Mouse (Mus musculus): ENCODE measurements at regions not wholly inside any gene's neighbourhood (a gene's known extent, or its start where the extent isn't known, plus 50 kb on each side); places are given as distances from the start of the nearest gene placed in this dataset.

DNA sequence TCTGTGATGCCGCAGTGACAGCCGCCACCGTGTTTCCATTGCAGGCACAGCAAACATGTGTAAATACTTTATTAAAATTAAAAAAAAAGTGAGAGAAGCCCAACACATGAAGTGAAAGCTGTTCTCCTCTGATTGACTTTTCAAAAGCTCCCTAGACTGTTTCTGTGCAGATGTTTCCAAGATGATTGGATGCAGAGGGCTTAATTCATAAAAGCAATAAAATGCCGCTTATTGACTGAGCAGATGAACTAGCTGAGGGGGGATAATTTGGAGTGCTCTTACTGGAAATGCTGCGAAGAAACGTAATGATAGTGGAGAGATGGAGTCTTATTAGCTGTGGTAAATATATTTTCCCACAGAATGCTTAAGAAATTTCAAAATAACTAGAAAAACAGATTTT lies 170.4 kb downstream of the Rnf144a start:
- DNase-seq (ENCODE audit: low spot score): no peak

GRCm38 (mm10) chr12:26227557-26228020 lies 187.5 kb downstream of the Rnf144a start:
- no peak for DNase-seq (ENCODE audit: low spot score)

DNA sequence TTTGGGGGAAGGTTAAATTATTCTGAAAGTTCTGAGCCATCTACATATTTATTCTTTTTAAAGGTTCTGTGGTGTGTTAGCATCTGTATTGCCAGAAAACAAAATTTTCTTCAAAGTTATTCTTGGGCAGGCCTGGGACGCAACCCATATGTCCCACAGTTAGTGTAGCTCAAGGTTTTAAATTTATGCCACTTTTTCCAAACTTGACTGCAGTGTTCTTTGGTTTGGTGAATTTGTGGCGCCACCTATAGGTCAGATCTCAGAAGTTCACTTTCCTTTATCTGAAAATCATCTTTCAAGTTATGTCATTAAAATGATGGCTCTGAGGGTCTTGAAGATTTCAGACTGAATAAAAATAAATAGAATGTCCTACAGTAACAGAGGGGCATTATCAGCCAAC lies 188.7 kb downstream of the Rnf144a start:
- peak; percentile 21 for DNase-seq (ENCODE audit: low spot score)

GRCm38 (mm10) chr12:26212447-26212846 lies 202.6 kb downstream of the Rnf144a start:
- DNase-seq (ENCODE audit: low spot score): no peak

GRCm38 (mm10) chr12:26211423-26211822 lies 203.6 kb downstream of the Rnf144a start:
- no peak for DNase-seq (ENCODE audit: low spot score)

DNA sequence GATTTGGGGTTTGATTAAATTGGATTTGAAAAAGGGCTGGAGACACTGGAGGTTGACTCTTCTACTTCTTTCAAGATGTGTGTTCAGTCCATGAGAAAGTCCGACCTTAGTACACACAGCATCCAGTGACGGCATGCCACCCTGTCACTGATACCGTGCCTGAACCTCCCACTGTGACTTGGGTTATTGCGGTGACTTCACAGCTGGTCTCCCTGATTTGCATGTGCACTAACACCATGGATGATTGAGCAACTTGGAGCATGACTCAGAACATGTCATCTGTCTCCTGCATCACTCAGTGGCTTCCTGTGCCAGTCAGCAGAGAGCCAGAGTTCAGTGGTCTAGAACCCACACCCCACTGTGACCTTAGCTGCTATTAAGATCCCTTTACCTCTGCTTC lies 208.3 kb downstream of the Rnf144a start:
- no peak for DNase-seq (ENCODE audit: low spot score)

DNA sequence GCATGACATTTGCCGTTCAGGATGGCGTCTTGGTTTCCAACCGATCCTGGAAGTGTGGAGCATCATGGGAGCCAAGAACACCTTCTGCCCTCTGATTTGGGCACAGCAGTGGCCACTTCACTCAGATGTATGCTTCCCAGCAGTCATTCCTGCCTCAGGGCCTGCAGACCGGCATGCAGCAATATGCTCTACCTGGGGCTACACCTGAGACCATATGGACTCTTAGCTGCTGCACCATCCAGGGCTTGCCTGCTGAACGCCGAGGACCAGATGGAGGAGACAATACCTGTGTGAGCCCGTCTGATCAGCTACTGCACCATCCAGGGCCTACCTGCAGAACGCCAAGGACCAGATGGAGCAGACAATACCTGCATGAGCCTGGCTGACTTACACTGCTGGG lies 209.0 kb downstream of the Rnf144a start:
- DNase-seq (ENCODE audit: low spot score): no peak

DNA sequence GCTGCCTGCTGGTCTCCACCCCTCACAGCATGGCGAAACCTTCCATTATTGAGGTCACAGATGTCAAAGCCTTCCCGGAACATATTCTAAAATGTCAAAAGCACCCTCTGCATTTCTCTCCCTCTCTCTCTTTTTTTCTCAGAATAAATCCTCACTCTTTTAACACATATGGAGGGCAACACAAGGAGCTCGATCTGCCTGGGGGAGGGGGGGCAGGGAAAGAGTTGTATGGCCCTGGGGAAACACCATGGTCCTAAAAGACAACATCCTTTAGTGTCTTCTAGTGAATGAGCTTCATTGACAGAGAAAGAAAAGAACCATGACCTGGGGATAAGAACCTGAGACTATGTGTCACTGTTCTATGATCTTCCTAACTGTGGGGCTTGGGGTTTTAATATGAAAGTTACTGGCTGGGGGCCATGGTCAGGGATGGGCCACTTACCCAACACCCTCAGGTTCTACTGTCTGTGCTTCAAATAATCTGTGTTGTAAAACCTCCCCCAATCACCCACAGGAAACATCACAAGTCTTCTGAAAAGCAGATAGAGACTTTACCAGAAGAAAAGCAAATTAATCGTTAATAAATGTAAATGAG lies 223.0 kb downstream of the Rnf144a start:
- DNase-seq (ENCODE audit: low spot score): no peak

GRCm38 (mm10) chr12:26191268-26191981 lies 223.6 kb downstream of the Rnf144a start:
- DNase-seq (ENCODE audit: low spot score): peak; percentile 13

DNA sequence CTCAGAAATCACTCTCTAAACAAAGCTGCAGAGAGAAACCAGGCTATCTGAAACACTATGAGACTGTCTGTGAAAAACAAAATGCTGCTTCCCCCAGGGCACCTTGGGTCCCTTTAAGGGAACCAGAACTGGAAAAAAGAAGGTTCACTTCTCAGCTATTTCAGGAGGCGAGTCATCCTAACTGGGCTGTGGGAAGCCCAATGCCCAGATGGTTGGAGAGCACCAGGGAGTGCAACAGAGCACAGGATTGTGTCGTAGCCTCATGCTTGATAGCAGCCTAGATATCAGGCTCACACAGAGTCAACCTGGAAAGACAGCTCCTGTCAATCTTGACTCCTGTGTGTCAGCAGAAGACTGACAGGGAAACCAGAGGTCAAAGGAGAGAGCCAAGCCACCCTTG lies 226.1 kb downstream of the Rnf144a start:
- DNase-seq (ENCODE audit: low spot score): no peak

DNA sequence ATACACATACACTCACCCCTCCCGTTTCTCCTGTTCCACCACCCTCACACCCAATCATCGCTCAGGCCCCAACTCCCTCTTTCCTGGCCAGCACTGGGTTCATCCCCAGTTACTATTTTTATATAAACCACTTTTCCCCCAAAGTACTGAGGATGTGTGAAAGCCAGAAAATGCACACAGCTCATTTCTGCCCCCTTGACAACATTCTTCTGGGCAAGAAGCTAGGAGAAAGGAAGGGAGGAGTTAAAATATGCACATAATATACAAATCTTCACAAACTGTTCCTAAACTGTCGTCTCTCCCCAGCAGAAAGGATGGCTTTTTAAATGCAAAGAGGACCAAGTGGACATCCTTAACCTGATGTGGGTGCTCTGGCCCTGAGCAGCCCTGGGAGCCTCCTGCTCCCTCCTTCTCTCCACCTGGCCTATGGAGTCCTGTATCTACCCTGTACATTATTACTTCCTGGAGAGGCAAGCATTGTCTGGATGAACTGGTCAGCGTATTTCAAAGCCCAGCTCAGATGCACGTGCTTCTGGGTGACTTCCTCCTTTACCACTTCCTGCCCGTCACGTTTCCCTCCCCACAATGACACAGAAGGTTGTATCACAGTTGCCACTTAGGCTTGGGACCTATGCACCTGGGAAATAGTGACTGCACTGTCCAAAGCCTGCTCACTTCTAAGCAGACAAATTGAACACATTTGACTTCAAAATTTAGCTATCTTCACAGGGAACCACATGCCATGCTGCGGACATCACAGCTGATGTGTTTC lies 227.8 kb downstream of the Rnf144a start:
- DNase-seq (ENCODE audit: low spot score): no peak

DNA sequence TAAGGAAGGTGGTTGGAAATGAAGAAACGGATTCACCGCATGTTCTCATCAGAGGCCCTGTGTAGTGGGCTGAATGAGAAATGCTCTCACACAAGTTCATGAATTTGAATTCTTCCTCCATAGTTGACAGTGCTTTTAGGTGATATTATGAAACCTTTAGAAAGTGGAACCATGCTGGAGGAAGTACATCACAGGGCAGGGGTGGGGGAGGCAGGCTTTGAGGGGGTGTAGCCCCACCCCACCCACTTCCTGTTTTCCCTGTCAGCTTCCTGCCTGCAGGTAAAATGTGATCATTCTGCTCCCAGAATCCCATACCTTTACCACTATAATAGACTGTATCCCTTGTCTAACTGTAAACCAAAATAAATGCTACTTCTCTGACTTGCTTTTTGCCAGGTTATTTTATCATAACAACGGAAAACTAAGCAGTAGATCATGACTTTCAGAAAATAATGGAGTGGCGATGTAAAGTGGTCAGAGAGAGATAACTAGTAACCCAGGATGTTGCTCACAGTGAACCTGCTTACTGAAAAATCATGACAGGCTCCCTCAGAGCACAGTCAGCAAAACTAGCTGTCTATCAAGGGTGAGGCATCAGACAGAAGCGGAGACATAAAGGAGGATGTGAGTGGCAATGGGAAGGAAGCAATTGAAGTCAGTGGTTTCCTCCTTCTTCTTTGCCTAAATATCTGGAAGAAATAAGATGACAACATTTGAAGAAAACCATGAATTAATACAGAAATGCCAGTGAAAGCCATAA lies 230.2 kb downstream of the Rnf144a start:
- DNase-seq (ENCODE audit: low spot score): no peak

- no peak for DNase-seq (ENCODE audit: low spot score)
These were observed 232.0 kb downstream of the Rnf144a start for GRCm38 (mm10) chr12:26183021-26183420.

- DNase-seq (ENCODE audit: low spot score): no peak
These were observed 234.2 kb downstream of the Rnf144a start for GRCm38 (mm10) chr12:26180846-26181245.

DNA sequence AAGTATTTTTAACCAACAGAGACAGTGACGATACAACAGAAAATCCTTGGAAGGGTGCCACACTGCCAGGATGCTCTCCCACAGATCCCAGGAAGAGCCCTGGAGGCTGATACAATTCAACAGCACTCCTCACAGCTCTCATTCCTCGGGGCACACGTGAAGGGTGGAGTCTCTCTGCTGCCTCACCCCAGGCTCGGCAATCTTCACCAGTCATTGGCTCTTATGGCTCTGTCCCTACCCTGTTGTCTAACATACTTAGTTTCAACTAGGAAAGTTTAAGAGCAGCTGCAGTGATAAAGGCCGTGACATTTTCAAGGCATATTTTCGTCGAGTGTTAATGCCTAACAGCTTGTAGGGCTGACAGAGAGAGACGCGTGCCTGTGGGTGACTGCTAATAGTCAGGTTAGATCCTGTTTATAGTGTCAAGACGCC lies 238.8 kb downstream of the Rnf144a start:
- DNase-seq (ENCODE audit: low spot score): no peak

GRCm38 (mm10) chr12:26163416-26163815 lies 251.6 kb downstream of the Rnf144a start:
- DNase-seq (ENCODE audit: low spot score): no peak

DNA sequence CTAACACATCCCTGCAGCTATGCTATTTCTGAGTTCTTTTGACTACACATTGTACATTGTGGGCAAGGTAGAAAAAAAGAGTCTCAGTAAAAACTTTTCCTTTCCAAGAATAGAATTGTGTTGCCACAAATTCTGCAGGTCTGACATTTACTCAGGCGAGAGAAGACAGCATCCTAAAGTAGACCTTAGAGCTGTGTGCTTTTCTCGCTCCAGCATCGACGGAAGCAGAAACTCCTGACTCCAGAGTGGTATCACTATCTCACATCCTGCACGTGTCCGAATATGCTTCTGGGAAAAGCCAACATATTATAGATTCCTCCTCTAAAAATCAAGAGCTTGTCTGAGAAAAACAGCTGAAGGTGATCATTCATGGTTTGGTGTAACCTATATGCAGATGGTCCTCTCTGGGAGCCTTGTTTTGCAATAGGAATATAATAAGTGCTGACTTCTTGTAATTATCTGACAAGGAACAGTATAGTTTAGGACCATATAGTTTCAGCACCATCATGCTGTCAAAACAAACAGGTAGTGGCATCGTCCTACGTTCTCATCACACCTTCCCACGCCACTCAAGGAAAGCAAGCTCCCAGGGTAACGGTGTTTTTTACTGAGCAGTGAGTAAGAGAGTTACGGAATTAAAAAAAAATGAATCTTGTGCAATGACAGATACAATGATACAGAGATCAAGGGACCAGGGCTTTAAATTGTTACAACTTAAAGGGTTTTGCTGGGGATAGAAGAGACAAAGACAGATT lies 254.0 kb downstream of the Rnf144a start:
- DNase-seq (ENCODE audit: low spot score): no peak

DNA sequence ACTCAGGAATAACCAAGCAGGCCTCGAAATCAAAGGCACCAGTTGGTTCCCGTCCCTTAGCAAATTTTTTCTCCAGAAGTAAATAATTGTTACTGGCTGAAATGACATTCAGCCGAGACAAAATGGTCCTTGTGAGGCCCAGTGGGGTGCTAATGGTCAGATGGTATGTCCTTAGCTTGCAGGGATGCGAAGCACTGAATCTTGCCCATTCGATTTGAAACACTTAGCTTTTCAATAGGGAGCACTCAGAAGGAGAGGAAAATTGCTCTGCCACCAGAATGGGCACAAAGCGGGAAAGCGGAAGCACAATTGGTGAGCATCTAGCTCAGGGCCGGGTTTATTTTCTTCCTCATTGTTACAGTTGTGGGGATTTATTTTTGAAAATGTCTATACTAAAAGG lies 262.1 kb downstream of the Rnf144a start:
- no peak for DNase-seq (ENCODE audit: low spot score)

DNA sequence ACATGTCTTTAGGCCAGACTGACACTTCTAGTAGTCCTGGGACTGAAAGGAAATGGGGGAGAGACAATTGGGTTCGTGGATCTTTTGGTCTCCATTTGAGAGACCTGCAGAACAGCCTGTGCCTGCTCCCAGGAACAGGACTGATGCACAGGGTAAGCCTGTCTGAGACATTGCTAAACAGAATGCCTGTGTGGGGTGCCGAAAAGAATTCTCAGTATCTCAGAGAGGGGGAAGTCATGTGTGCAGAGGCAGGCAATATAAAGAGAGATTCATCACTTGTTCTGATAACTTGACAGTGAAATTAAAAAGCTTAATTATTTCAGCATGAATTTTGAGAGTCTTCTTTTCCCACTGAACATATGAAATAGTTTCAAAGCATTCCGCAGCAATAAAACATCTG lies 268.7 kb downstream of the Rnf144a start:
- no peak for DNase-seq (ENCODE audit: low spot score)

DNA sequence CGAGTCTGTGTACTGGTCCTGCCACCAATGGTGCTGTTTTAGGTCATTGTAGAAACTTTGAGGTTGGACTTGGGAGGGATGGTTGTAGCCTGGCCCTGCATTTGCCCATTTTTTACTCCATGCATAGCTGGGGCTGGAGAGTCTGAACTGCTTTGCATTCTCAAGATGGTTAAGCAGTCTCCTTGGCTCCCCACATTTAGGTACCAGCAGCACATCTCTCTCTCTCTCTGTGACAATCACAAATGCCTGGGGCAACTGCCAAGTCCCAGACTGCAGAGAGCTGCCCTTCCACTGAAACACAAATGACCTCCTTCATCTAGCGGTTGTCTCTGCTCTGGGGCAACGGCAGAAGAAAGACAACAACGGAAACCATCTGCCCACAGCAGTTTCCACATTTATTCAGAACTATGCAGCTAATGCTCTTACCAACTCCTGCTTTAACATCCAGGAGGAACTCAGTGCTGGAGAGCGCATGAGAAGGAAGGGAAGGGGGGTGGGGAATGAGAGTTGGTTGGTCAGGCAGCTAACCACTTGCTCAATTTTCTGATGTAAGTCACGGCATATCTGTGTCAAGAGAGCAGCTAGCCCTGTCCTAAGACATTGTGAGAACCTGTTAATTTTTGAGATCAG lies 269.9 kb downstream of the Rnf144a start:
- no peak for DNase-seq (ENCODE audit: low spot score)

DNA sequence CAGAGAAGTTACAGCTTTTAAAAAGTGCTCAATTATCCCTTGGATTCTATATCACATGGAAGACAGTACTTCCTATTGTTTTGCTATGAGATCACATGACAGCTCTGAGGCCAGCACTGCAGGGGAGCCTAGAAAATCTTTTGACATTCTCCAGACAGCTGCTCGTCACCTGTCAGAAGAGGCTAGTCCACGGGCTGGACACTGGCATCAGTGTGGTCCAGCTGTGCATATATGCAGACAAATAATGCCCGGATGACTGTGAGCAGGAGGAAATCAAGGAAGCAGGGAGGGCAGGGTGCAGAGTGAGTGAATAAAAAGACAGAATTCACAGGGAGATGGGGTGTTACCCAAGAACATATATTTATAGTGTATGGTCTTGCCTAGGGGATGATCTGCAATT lies 270.4 kb downstream of the Rnf144a start:
- DNase-seq (ENCODE audit: low spot score): no peak
